33 mouse cellular contexts compared by ENCODE assay signal in genomic region chrX:164059070-164059469, GRCm38 (mm10). TPM values are rescaled to one million over a fixed set of nuclear protein-coding genes. Genes with fewer than 3 reads are reported as not detected.
"Had no signal": no experiment of that assay in that cellular context is flagged by ENCODE, and none has a peak within 500 bp of the region (broad histone marks: within the 10 kb centered on the region; RNA-seq: fewer than 3 reads in every experiment).

No protein-coding gene starts in this region.

- H3K4me3 ChIP-seq: embryonic facial prominence, embryonic 10.5 days; embryonic facial prominence, embryonic 12.5 days; embryonic facial prominence, embryonic 13.5 days; embryonic facial prominence, embryonic 15.5 days; erythroblast, embryonic 14.5 days; forebrain, embryonic 10.5 days; forebrain, embryonic 12.5 days; forebrain, embryonic 13.5 days; forebrain, embryonic 15.5 days; gastrocnemius, adult 2 months; heart, adult 2 months; heart, embryonic 10.5 days had no signal

- H3K27me3 ChIP-seq: embryonic facial prominence, embryonic 15.5 days; forebrain, embryonic 13.5 days; forebrain, embryonic 15.5 days had no signal

- ATAC-seq: forebrain, embryonic 13.5 days; forebrain, embryonic 14.5 days; forebrain, embryonic 15.5 days; forebrain, embryonic 16.5 days; forebrain, postnatal 0 days had no signal

- DNase-seq: cerebellum, postnatal 10 days; cerebellum, postnatal 14 days; cerebellum, postnatal 25 days; cerebellum, postnatal 36 days; embryo, embryonic 11 days; forebrain, postnatal 0 days; gastrocnemius, adult 2 months; gastrocnemius, postnatal 10 days; gastrocnemius, postnatal 14 days; gastrocnemius, postnatal 25 days; gastrocnemius, postnatal 36 days; heart, adult 18-20 months; heart, adult 2 months had no signal

- H3K36me3 ChIP-seq: embryonic facial prominence, embryonic 10.5 days; embryonic facial prominence, embryonic 12.5 days; embryonic facial prominence, embryonic 13.5 days; embryonic facial prominence, embryonic 15.5 days; forebrain, embryonic 10.5 days; forebrain, embryonic 12.5 days; forebrain, embryonic 15.5 days; heart, embryonic 10.5 days had no signal

- H3K27ac ChIP-seq: embryonic facial prominence, embryonic 10.5 days; embryonic facial prominence, embryonic 12.5 days; embryonic facial prominence, embryonic 13.5 days; embryonic facial prominence, embryonic 15.5 days; forebrain, embryonic 10.5 days; forebrain, embryonic 12.5 days; forebrain, embryonic 13.5 days; forebrain, embryonic 15.5 days; gastrocnemius, adult 2 months; heart, adult 2 months; heart, embryonic 10.5 days had no signal

- H3K9ac ChIP-seq: embryonic facial prominence, embryonic 12.5 days; embryonic facial prominence, embryonic 13.5 days; embryonic facial prominence, embryonic 15.5 days; forebrain, embryonic 12.5 days; forebrain, embryonic 13.5 days; forebrain, embryonic 15.5 days; forebrain, postnatal 0 days had no signal

- H3K4me1 ChIP-seq: embryonic facial prominence, embryonic 10.5 days; embryonic facial prominence, embryonic 12.5 days; embryonic facial prominence, embryonic 13.5 days; embryonic facial prominence, embryonic 15.5 days; forebrain, embryonic 10.5 days; forebrain, embryonic 12.5 days; forebrain, embryonic 13.5 days; forebrain, embryonic 15.5 days; heart, embryonic 10.5 days had no signal

- H3K9me3 ChIP-seq: embryonic facial prominence, embryonic 10.5 days; embryonic facial prominence, embryonic 12.5 days; embryonic facial prominence, embryonic 13.5 days; embryonic facial prominence, embryonic 15.5 days; forebrain, embryonic 10.5 days; forebrain, embryonic 12.5 days; forebrain, embryonic 13.5 days; forebrain, embryonic 15.5 days; heart, embryonic 10.5 days had no signal

RNA-seq across cellular contexts. Expression of gene Cltrn, which starts 29.6 kb away (rescaled TPM):
- total RNA-seq: forebrain, postnatal 0 days; gastrocnemius, adult 18-20 months; gastrocnemius, adult 2 months; gastrocnemius, adult 8-10 months; gastrocnemius, postnatal 10 days; gastrocnemius, postnatal 14 days; gastrocnemius, postnatal 25 days; gastrocnemius, postnatal 36 days; gastrocnemius, postnatal 4 days; granulocyte monocyte progenitor cell, adult 5-6 weeks; heart, adult 18-20 months; heart, adult 2 months; heart, adult 8-10 months had no signal
- polyA plus RNA-seq: cortical plate, adult 2 months; embryonic facial prominence, embryonic 11.5 days; embryonic facial prominence, embryonic 15.5 days; erythroblast, embryonic 14.5 days; forebrain, embryonic 16.5 days; gonadal fat pad, adult 2 months; heart, adult 2 months had no signal

RNA-seq across cellular contexts. Expression of gene Car5b, which starts 31.3 kb away (rescaled TPM):
- total RNA-seq: granulocyte monocyte progenitor cell, adult 5-6 weeks had no signal
- polyA plus RNA-seq: erythroblast, embryonic 14.5 days had no signal
